Mouse (Mus musculus) embryo, embryonic 9.5 days (tissue): Measurements from ENCODE around the gene Trcg1.

Source experiments
- DNase-seq: peaks from one replicate; pipeline ENCODE4 v3.0.0-alpha.2; 2017; ENCODE audit errors: extremely low spot score

Trcg1 gene

DNA sequence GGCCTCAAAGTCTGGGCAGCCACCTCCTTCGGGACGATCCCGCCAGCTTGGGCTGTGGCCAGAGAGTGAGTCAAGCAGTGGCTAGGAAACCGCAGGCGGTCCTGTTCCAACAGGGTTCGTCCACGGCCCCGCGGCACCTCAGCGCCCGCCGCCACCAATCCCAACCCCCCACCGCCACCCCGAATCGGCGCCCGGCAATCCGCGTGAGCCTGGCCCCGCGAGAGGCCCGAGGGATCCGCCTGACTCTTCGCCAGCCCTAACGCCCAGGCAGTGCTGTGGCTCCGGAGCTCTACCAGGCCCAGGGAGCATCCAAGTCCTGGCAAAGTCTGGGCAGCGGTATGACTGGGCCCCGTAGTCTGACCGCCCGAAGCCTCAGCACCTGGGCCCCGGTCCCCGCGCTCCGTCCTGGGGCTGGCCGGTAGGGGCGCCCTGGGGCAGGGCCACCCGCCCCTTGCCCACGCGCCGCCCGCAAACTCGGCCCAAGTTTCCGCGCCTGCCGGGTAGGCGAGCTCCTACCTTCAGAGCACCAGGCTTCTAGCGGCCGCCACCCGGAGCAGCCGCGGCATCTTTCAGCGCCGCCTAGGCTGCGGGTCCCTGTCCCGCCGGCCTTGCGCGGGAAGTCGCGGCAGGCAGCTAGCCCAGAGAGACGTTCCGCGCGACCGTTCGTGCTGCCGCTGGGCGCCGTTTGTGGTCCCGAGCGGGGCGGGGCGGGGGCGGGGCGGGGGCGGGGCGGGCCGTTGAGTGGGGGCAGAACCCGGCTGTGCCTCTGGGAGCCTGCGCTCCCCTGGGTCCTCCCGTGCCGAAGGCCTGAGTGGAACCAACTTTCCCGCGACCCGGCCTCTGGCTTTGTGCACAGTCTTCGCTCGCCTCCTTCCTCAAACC, 25.8 kb downstream of the Trcg1 start, which contains the start of gene 1700017B05Rik:
Gene 1700017B05Rik (minus strand): TSS at position 700 of the 882 bp plus-strand sequence.
- DNase-seq = peak; percentile 84

DNA sequence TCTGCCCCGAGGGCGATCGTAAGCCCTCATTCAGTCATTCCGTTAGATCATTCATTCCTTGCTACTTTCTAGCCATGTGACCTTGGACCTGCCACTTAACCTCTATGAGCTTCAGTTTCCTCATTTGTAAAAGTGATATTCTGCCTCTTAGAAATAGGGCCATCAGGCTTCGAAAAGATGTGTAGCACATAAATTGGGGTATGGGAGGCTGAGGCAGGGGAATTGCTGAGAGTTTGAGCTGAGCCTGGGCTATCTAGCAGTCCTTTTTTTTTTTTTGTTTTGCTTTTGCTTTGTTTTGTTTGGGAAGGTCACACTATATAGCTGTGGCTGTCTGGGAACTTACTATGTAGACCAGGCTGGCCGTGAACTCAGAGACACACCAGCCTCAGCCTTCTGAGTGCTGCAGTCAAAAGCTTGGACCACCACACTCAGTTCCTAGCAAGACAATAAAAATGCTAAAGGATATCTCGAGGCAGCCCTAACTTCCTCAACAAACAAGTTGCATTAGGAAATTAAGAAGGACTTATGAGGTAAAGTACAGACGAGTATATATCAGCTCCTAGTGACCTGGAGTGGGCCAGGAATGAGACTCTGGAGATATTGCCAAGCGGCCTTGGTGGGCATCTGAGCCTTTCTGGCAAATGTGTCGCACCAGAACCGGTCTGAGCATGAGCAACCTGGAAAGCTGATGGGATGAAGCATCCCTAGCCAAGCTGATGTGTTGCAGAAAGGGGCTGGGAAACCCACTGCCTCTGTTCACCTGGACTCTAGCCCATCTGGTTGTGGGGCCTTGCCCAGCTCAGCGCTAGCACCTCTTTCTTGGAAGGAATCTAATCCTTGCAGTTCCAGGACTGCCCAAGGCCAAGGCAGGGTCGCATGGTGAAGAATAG, 26.7 kb downstream of the Trcg1 start:
- no peak for DNase-seq

DNA sequence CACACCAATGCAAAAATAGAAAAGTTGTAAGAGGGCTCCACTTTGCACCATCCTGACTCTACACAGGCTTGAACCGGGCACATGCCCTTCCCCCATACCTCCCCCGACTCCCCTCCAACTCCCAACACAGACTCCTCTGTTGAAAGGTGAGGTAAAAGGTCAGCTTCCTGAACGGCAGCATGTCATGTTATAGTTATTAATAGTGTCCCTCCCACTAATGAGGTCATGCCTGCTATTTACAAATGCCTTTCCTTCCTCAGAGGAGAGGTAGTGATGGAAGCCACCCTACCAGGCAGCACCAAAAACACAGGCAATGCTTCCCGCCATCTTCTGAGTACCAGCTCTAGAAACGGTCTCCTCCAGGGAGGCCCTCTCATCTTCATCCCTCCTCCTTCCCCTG, 28.8 kb downstream of the Trcg1 start:
- no peak for DNase-seq

DNA sequence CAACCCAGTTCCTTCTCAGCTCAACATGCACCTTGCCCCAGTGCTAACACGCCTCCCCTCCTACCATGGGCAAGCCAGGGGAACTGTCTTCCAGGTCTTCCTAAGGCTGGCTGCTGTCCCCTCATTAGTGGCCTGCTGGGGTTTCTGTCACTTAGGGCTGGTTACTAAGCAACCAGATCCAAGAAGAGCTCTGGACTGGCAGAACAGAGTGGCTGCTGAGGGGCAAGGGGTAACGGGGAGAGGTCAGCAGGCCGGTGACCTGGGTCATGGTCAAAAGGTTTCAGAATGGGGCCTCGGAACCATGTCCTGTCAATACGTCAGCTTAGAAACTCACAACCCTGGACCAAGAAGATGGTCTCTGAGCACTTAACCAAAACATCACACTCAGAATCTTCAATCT, 31.1 kb downstream of the Trcg1 start:
- peak; percentile 50 for DNase-seq

DNA sequence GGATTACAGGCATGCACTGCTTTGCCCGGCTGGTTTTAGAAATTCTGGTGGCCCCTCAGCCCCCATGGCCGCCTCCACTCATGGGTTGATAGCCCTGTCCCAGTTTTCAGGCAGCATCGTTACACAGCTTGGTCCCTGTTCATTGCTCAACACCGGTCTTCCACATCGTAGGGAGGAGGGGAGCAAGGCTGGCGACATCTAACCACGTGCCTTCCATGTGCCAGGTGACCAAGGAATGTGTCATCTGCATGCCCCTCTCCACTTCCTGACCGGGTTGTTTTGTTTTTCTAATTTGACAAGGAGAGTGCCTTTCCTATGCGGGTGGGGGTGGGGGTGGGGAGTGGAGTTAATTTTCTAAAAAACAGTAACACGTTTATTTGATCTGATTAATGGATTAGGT, 31.7 kb downstream of the Trcg1 start:
- DNase-seq = no peak

DNA sequence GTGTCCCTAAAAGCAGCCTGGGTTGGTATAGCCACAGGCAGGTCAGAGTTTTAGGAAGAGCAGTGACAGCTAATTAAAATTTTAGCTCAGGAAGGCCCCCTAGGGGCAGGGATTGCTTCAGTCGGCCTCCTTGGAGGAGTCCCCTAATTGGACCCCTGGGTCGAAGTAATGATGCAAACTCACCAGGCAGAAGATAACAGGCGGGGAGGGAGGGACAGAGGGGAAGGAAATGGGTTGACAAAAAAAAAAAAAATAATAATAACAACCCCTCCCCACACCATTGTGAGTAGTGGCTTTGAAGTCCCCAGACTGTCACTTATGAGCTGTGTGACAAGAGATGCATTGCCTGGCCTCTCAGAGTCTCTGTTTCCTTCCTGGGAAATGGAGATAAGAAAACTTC, 32.2 kb downstream of the Trcg1 start:
- no peak for DNase-seq

DNA sequence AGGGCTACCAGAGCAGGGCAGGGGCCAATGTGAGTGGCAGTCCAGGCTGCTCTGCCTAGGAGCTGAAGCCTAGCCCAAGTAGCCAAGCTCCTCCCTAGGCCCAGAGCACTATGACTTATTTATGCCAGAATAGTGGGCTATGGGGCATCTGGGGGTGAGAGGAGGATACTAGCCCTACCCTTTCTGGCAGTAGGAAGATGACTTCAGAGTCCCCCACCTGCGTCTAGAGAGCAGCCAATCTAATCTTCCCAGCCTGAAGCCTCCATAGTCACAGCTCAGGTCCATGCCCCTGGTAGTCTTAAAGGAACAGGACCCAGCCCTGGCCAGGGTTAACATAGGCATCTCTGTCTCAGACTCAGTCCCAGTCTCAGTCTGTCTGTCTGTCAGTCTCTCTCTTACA, 33.0 kb downstream of the Trcg1 start:
- no peak for DNase-seq

DNA sequence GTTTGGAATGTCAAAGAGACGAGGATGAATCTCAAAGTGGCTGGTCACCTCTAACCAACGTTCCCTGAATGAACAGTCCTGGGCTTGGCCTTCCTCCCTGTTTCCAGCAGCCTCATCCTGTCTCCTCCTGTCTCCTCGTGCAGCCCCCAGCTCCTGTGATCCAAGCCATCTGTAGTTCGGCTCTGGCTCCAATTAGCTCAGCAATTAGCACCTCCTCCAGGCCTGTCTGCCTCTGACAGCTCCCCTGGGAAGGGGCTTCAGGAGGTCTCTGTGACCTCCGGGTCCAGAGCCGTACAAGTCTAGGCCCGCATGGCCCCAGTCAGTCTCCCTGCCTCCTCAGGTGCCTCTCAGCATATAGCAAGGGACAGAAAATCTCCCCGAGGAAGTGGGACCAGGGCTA, 34.0 kb downstream of the Trcg1 start:
- peak; percentile 48 for DNase-seq

DNA sequence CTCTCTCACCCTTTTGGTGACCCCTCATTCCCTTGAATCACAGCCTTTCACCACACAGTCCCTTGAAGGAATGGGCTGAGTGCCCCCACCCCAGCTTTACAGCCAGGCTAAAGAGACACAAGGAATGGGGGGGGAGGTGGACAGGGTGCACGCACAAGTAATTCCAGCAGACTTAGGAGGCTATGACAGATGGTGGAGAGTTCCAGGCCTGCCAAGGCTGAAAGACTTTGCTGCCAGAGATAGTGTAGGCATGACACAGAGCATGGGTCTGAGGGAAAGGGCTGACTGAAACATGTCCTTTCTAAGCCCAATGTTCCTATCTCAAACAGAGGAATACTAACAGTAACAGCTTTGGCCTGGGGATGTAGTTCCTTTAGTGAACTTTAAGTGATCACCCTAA, 34.7 kb downstream of the Trcg1 start:
- DNase-seq = no peak

DNA sequence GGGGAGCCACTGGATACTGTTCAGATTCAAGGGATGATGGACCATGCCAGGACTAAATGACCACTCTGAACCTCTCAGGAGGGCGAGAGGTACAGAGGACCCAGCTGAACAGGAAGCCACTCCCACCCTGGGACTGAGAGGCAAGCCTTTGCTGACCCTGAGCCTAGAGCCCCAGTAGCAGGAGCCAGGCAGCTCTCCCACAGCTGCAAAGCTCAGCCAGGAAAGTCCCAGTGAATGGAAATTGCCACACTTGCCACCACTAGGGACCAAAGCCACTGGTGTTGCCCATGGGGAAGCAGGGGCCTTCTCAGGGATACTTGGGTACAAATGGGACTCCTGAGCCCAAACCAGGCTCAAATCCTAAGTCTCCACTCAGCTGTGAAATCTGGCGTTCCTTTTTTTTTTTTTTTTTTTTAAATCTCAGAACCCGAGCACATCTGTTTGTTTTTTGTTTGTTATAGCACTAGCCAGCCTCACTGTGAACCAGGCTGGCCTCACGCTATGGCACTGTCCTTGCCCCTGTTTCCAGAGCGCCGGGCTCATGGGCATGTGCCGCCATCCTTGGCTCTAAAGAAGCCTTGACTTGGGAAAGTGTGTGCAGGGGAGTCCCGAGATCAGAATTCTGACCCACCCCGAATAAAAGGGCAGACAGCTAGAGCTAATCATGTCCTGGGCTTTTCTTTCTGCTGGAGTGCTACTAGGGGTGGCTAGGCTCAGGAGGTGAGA, 35.6 kb downstream of the Trcg1 start:
- DNase-seq = no peak

DNA sequence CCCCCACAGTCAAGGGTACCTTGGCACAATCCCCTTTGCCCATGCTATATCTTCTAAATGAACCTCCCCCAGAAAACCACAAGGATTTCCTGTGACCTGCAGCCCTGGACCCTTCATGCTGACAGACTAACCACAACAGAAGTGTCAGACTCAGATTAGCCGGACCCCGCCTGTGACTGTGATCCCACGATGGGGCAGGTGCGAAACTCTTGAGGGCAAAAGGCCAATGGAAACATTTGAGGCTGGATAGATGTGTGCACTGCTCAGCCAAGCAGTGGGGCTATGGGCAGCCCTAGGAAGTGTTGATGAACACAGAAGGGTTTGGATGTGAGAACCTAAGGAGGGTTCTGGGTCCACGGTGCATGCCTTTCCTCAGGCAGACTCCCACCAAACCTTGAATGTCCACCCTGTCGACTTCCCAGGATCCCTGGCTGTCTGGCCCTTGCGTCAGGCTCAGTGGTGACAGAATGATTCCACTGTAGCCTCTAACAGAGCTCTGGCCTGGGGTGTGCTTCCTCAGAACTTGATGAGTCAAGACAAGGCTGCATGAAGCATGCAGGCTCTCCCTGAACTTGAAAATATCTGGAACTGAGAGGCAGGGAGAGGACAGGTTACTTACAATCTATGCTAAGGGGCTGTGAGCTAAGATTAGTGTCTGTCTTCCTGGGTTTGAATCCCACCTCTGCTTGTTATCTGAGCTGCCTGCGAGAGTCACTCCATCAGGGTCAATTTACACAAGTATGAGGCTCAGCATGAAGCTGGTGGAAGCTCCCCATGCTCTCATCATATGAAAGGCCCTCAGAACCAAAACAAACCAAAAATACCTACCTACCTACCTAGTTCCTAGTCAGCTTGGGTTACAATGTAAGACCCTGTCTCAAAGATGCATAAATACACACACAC, 36.8 kb downstream of the Trcg1 start:
- DNase-seq = no peak

DNA sequence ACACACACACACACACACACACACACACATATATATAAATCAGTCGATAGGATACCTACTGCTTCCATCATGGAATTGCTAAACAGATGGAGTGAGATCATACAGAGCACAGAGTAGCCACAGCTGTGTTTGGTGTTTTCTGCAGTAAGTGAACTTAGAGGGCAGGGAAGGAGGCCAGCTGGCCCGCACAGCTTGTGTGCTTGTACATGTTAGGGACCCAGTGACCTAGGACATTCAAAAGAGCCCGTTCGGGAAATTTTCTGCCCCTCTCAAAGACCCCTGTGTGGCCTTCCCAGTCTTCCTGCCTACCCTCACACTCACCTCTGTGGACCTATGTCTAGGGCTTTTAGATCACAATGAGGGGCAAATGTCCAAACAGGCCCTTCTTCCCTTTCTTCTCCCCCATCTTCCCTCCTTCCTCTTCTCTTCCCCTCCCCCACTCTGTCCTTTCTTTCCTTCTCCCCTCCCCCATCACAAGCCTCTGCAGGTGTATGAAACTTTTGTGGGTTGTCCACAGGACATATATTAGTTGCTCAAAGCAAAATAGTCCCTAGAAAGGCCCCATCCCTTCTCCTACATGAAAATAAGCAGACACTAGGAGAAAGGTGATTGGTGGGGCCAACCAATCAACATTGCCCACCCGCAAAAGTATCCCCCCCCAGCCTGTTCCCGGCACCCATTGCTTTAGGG, 37.6 kb downstream of the Trcg1 start:
- no peak for DNase-seq

DNA sequence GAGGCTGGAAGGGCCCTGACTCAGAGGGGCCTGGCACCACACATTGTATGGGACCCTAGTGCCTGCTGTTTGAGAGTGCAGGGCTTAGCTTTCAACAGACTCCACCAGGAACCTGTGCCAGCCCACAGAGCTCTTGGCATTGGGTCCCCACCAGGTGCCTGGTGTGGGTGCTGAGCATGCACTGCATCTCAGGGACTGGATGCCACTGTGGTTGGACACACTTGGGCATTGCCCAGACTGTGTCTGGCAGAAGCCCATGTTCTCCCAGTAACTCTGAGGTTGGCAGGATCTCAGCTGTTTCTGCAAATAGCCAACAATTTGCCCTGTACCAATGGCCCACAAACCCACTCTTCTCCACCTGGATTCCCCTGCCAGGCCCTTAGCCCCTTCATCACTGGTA, 40.0 kb downstream of the Trcg1 start:
- DNase-seq = no peak

DNA sequence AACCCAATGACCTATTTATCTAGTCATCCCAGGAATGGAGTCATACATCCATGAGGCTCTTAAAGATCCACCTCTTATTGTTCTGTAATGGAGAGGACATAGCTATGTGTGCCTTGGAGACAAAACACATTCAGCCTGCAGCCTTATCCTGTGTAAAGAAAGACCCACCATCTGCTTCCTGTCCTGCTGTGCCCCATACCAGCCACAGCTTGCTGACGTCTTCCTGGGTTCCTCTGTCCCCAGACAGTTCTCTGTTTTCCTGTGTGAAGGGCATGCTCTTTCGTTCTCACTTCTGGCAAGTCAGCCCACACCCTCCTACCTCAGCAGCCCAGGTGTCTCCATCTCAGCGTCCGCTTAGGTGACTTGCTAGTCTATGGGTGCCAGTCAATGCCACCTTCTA, 41.9 kb downstream of the Trcg1 start:
- no peak for DNase-seq

DNA sequence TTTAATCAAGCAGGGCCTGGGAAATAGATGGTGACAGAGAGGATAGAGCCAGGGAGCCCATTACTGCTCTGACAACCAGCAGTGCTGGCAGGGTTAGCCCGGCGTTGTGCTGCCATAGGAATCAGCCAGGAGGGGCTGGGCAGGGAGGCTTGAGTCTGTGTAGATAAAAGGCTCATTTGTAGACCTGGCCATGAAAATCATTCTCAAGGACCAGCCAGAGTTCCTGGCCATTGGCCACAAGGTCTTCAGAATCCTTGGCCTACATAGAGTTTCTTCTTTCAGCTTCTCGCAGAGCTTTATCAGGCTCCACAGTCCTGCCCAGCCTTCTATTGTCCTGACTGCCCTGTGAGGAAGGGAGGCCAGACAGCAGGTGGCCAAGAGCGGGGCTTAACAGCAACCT, 43.1 kb downstream of the Trcg1 start:
- DNase-seq = no peak

DNA sequence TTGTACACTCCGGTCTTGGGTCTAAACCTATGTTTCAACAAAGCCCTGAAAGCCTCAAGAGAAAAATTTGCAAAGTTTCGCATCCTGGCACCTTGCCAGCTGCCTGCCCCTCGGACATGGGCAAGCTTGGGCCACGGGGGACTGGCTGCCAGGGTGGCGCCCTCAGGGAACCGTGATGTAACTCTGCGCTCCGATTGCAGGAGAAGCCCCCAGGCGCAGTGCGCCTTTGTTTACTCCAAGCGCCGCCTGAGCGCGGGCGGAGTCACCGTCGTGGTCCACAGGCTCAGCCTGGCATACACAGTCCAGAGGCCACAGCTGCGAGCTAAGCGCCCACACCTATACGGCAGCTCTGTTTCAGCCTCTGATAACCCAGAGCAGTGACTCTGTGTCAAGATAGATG, 45.2 kb downstream of the Trcg1 start:
- DNase-seq = no peak

DNA sequence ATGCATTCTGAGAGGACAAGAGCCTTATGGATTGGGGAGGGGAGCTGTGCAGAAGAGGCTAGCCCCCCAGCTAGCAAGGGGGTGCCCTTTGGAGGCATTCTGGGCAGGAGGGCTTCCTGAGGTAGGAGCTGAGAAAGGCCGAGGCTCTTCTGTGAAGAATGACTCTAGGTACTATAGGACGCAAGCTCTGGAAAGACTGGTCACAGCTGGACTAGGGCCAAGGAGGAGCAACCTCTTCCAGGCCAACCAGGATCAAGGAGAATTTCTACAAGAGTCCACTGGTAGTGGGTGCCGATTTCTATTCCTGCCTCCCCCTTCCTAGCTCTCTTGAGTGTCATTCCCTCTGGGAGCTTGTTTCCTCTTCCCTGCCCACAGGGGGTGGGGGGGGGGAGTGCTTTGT, 46.3 kb downstream of the Trcg1 start:
- DNase-seq = no peak

DNA sequence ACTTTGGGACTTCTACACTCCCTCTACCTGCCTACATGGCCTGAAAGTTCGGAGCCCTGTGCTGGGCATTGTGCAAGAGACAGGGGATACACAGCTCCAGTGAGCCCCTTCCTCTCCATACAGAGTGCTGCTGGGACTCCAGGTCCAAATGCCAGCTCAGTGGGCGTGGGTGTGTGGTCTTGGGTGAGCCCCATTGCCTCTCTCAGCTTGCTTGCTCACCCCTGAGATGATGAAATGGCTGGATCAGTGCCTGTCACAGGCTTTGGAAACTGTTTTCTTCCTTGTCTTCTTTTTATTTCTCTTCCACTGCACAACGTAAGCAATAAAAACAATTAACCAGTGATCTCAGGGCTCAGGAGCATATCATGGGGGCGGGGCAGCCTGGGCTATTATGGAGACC, 47.0 kb downstream of the Trcg1 start:
- no peak for DNase-seq

DNA sequence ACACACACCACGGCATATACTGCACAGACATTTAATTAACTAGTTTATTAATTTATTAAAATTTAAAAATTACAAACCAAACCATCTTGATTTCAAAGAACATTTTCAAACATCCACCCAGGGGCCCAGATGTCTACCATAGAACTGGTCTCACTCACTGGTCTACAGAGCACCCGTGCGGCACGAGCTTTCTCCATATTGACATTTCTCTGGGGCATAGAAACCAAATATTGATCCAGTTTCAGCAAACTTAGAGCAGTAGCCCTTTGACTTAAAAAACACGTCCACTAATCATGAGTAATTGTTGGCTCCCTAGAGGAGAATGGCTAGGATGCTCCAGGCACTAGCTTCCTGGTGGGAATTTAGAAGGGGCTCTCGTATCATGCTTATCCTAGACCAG, 50.8 kb downstream of the Trcg1 start:
- no peak for DNase-seq

DNA sequence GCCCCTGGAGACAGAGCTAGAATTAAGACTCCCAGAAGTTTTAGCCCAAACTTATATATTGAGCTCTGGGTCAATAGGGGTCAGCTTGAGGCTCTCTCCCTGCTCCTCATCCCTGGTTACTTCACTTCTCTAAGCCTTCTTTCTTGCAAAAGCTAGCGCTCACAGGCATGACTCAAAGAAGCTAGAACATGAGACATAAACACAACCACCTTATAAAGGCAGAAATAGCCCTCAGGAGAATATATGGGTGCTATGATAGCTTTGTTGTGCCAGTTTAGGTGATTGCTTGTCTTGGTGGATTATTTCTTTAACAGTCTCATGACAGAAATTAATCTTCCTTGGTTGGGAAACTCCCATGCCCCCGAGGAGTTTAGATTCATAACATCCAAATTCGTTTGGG, 58.5 kb downstream of the Trcg1 start:
- DNase-seq = no peak

DNA sequence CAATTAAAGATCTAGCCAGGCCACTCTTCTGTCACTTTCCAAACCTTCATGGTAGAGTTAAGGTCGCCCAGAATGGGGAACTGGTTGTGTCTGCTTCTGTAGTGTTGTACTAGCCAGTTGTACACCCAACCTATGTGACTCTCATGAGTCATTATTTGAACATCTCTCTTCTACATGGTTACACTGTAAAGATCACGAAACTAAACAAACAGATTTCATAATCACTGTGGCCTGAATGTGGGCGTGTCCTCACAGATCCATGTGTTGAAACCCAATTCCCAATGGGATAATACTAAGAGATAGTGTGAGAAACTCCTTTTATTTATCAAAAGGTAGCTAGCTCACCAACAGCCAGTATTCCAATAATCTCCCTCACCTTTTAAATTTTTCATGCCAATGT, 59.3 kb downstream of the Trcg1 start:
- no peak for DNase-seq
